Mouse (Mus musculus) right cerebral cortex, adult 2 months (tissue): ENCODE results near the gene Gm37240.

ENCODE experiments used
- DNase-seq, 2 experiments: peaks; one replicate each; pipeline ENCODE4 v3.0.0; 2021 to 2022; ENCODE audit warnings: low spot score in 2 of 2

The Gm37240 gene

DNA sequence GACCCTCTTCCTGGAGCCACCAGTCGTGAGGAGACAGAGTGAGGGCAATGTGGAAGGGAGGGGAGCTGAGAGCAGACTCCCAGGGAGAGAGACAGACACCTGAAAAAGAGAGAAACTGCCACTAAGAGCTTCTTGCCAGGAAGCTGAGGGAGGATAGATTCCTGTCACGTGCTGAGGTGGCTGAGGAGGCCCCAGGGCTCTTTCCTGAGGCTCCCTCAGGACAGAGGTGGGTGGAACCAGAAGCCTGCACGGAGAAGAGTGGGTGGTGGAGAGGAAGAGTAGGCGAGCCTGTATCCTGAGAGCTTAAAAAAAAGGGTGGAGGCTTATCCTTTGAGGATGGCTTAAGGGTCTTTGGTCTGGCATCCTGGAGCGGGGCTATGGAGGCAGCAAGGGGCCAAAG, 699.0 kb downstream of the Gm37240 start:
- DNase-seq, result peak; percentile 48 to 60

DNA sequence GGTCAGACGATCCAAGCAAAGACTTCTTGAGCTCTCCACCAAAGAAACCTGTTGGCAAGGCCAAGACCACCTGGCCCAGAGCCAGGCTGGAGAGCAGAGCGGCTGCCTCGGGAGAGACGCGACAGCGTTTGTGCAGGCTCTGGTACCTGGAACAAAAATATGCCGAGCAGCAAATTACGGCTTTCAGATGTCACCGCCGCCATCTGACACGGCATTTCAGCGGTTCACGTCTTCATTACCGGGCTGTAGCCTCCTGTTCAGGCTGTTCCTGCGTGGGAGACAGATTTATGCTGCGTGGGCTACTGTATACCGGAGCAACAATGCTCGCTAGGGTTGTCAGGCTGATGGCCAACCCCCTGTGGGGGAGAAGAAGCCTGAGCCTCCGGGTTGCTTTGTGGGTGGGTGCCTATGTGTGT, 700.6 kb downstream of the Gm37240 start:
- DNase-seq, result peak; percentile 70 to 76

DNA sequence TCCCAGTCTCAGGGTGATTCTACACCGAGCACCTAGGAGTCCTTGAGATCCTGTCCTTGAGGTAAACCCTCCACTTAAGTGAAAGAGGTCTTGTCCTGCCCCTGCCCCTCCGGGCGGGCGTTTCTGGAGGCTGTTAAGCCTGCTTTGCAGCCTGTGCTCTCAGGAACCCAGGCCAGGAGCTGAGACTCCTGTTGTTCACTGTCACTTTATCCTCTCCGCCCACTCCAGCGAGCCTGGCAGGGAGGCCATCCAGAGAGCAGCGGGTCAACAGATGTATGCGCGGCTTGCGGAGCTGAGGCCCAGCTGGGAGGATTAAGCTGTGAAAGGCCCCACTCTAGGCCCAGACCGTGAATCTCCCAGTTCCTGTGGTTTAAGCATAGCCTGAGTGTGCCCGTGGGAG, 701.5 kb downstream of the Gm37240 start:
- peak in 1 of 2 experiments; percentile 14 for DNase-seq

DNA sequence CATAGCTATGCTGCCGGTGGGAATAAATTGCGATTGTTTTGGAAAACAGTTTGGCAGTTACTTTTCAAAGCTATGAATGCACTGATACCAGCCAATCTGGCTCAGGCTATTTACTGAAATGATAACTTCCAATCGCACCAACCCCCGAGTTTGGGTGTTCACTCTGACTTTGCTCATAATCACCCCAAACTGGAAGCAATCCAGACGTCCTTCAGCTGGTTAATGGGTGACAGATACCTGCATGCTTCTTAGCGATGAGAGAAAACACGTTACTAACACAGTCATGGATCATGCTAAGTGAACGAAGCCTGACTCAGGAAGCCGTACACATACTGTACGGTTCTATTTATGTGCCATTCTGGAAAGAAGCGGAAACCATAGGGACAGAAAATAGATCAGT, 702.4 kb downstream of the Gm37240 start:
- peak in 1 of 2 experiments; percentile 22 for DNase-seq

DNA sequence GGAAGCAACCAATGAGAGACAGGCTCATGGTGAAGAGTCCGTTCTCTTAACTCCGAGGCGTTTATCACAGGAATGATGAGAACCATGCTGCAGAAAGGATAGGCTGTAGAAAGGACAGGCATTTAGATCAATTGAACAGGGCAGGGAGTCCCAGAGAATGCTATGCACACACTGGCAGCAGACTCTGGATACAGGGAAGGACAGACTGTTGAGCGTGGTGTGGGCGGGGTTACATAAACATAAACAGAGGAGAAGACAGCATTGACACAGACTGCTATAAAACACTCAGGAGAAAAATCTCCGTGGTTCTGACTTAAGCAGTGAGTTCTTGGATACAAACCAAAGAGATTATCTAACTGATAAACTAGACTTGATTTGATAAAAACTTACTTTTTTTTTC, 703.2 kb downstream of the Gm37240 start:
- peak; percentile 37 to 40 for DNase-seq

DNA sequence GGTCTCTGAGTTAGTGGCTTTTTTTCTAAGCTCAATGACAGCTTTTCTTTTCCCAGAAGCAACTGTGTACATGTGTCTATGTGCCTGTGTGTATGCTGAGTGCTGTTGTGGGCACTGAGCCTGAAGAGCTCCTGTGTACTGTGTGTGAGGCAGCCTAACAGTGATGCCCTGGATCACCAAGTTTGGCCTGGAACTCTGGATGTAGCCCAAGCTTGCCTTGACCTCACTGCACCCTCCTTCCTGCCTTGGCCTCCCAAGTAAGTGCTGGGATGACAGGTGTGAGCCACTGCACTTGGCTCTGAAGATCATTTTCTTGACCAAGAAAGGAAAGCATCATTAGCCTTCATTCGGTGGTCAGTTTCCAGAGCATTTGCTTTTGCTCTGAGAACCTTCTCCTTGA, 710.6 kb downstream of the Gm37240 start:
- DNase-seq, result no peak

DNA sequence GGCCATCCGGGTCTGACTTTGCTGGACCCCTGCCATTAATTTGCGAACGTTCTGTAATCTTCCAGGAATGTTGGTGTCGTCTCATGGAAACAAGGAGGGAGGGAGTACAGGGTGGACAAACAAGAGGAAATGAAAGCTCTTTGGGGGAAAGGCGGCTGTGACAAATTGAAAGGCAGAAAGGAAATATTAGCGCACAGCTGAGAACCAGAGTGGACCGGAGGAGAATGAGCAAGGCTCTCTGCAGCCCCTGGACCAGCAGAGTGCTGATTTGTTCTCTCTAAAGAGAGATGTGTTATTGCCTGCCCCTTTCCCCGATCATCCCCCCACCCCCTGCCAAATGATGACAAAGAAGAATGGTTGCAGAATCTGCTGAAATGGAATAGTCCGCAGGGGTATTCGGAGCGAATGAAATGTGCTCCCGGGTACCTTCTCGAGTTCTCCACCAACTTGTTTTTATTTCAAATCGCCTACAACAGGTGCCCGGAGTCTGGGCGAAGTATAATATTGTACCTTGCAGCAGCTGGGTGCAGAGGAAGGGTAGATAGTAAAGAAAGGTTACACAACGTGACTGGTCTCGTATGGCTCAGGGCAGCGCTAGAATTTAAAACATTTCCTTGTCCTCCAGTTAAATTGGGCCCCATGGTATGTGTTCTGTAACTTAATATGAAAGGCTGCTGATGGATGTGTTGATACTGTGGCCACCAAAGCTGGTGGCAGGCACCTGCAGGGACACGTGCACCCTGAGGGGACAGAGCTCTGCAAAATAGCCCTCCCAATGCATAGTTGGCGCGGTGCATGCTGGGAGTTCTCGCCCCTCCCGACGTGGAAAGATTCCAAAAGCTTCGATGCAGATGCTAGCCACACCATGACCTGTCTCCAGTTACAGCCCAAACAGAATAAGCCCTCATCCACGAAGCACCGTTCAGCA, 712.5 kb downstream of the Gm37240 start:
- no peak for DNase-seq

DNA sequence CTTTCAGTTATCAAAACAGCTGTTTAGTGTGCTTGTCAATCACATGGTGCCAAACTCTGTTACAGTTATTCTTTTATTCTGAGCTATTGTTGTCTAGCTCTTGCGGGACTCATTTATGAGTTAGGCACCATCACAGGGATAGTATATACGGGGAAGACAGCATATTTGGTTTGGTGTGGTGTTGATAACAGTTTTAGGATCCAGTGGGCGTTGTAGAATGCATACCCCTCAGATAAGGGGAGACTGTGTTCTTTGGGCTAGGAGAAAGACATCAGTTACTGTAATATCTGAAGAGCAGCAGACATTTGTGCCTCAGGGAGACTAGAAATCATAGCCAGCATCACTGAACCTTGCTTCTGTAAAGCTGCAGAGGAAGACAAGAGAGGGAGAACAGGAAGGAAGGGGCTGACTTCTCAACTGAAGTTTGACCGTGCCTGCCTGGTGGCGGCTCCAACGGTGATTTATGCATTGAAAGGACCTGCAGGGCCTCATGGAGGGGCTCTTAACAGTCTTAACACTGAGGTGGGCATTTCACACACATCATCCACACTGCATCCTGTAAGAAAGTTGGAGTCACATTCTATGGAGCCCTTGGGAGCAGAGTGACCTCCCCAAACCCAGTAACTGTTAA, 713.8 kb downstream of the Gm37240 start:
- no peak for DNase-seq

DNA sequence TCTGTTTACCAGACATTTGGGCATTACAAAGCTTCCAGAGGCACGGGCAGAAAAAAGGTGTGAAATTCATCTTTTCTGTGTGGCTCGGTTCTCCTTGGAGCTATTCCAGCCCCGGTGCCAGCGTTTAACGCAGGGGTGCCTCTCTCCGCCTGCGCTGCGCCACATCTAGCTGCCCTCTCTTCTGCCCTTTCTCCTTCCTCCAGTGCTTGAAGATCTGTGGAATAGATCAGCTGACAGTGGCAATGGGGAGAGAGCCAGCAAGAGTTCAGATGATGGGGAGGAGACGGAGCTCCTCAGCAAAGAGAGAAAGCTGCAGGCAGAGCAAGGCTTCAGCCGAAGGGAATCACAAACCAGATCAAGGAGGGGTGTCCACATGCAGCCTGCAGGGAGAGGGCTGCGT, 714.8 kb downstream of the Gm37240 start:
- DNase-seq, result peak in 1 of 2 experiments; percentile 18

DNA sequence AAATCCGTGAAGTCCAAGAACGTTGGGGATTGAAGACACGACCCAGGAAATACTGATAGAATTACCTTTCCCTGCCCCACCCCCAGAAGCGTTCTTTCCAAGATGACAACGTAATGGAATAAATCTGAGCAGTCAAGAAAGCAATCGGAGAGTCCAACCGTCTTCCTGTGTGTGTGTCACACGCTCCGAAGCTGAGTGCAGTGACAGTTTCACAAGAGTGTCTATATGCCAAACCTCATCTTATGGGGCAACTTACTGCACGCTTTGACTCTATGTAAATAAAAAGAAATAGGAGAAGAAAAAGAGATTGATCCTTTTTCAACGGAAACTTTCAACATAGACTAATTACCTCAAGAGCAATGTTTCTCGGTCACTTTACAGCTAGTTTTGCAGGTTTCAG, 715.2 kb downstream of the Gm37240 start:
- DNase-seq, result no peak

DNA sequence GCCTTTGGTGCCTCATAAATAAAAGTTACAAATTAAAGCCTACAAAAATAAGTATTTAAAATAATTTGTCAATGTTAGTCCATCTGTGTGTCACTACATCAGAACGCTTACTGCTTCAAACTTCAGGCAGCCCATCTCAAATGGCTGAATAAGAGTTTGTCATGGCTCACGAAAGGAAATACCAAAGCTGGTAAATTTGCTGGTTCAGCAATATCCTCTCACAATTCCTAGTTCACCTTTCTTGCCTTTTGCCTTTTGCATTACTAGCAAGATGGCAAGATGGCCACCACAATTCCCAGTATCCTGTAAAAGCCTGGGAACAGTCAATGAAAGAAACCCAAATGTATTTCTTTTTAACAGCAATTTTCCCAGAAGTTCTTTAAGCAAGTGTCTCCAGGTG, 718.5 kb downstream of the Gm37240 start:
- DNase-seq, result no peak

DNA sequence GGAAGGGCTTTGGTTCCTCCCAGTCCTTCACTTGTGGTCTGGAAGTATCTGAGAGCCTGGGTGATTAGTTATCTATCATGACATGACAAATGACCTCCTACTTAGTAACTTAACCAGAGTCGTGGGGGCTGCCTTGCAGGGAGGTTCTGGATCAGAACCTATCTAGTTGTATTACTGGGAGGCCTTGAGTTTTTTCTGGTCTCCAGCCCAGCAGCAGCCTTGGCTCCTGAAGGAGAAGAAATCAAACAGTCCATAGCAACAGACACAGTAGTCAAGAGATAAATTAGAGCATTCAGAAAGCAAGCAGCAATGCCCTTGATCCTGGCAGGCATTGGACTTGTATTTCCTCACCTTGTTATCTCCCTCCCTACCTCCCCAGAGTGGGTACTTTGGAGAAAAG, 722.4 kb downstream of the Gm37240 start:
- no peak for DNase-seq

DNA sequence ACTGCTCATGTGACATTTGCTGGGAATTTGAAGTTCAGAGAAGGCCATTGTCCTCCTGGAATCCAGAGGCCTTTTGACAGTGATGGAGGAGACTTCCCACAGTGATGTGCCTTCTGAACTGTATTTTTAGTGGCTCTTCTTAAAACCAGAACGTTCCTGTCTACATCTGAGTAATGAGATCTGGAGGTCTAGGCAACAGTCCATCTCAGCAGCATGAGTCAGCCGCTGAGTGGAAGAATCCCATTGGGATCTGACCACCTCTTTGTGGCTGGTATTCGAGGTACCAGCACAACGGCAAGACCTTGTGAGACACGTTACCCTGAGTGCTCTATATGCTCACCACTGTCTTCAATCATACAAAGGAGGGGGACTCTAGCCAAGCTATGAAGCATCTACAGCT, 723.9 kb downstream of the Gm37240 start:
- DNase-seq, result no peak

DNA sequence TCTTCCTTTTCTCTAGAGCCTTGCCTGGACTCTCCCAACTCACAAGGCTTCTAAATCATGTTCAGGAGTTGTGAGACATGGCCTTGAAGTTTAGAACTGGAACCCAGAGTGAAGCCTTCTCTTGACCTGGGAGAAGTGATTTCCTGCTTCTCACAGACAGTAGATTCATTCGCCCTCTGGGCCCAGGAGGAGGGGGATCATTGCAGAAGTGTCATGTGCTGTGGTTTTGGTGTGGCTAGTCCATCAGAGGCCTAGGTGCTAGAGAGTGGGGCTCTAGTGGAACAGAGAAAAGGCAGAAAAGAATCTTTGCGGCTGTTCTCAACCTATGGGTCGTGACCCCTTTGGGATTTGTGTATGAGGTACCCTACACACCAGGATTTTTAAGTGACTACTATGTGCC, 724.9 kb downstream of the Gm37240 start:
- no peak for DNase-seq

DNA sequence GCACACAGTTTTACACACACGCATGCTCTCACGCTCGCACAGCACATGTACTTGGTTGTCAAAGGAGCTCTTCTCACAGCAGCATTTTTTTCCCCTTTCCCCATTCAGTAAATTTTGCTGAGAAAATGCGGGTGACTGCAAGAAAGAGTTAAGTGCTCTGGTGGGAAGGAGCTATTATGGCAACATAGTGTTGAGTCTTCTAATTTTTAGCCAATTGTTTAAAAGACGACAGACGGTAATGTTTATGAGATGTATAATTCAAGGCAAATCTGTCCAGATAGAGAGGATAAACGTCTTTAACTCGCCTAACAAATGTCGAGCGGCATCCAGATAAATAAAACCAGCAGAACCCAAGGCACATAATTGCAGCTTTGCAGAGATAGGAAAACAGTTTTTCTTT, 726.5 kb downstream of the Gm37240 start:
- no peak for DNase-seq

DNA sequence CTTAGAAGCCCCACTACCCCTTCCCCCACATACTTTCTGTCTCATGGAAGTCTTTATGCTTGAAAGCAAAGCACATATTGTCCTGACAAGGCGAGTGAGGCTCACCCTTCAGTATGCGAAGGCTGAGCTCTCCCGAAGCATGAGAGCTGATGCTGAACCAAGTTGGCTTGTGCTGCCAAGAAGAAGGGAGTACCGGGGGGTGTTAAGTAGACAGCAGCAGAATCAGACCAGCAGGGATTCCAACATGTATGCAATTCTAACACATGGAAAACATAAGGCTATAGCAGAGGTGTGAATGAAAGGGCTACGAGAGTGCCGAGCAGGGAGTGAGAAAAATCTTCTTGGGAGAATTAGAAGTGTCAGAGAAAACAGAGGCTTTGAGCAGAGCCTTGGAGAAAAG, 727.7 kb downstream of the Gm37240 start:
- DNase-seq, result no peak

DNA sequence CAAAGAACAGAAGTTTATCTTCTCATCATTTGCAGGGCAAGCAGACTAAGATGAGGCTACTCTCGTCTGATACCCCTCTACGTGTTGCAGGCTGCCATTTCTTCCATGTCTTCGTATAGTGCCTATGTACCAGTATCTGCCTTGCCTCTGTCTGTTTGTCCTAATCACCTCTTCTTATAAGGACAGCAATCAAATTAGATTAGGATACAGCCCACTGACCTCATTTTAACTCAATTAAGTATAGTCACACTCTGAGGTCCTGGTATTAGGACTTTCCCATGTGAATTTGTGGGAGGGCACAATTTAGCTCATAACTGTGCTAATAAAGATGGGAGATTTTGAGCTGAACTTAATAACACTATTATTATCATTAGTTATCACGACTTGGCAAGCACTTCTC, 738.5 kb downstream of the Gm37240 start:
- DNase-seq, result no peak

DNA sequence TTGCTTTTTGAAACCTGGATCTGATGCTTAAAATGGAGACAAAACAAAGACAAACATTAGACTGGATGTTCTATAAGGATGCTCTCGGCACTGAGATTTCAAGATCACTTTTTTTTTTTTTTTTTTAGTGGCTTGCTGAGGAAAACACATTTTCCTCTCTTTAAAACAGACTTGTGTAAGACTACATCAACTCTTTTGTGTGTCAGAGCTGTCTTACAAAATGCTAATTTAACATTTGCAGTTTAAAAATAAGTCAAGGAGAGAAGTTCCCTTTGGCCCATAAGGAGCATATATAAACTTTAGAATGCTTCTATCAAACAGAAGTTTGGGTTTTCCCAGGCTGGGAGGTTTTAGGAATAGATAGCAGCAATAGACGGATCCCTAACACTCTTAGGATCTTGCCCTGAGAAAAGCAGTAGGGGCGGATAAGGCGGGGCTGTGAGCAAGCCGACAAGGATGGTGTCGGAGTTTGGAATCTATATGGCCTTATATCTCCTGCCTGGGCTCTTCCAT, 739.2 kb downstream of the Gm37240 start:
- no peak for DNase-seq

DNA sequence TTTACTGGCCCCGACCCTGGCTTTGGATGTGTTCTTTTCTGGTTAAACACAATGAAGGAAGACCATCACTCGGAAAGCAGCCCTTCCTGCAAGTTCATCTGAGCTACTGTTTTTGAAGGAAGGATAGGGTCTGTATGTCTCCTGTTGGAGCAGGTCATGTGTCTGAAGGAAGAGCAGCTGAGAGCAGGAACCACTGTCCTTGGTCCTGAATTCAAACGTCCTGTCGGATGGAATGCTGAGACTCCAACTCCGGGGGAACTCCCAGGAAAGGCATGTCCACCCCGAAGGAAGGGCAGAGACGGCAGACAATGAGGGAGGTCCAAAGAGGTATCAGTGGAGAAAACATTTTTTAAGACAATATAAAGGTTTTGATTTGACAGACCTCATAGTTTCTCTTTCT, 741.8 kb downstream of the Gm37240 start:
- no peak for DNase-seq

DNA sequence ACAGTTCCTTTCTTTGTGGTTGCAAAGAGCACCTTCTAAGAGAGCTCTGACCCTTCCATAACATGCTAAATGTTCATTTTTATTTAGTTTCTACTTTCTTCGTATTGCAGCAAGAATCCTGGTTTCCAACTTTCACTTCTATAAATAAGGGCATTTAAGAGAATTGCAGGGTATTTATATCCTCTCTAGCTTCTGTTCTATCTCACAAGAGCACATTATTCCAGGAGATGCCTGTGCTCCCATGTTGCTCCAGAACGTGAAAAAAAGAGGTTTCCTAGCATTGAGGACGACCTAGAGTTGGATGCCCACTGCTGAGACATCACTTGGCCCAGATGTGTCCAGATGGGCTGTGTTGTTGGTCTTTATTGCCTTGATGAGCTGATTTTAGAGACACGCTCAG, 742.2 kb downstream of the Gm37240 start:
- DNase-seq, result peak in 1 of 2 experiments; percentile 34

DNA sequence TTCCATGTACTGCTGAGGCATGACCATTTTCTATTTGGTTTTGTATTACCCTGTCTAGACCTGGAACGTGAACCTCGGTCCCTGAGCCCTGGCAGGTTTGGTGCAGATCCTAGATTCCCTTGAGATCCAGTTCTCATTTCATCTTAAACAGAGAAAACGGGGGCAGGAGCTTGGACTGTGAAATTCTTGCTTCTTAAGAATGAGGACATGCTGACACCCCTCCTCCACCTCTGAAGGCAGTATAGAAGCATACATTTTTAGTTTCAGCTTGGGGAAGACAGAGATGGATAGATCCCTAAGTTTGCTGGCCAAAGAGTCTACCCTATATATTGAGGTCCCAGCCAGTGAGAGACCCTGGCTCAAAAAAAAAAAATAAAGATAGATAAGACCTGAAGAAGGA, 742.9 kb downstream of the Gm37240 start:
- DNase-seq, result peak in 1 of 2 experiments; percentile 36

DNA sequence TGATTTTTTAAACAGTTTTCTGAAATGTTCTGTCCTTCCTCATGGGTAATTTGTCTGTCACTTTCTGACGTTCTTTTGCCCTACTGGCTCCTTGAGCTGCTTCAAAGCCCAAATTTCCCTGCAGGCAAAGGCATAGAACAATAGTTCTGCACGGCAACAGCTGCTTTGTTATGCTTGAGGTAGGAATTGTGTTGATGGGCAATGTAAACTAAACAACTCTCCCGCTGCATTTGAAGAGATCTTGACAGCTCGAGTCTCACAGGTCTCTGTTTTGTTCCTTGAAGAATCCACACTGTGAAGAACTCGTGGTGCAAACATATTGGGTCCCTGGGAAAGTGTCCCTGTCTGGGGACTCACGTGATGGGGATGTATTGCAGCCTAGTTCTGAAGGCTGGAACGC, 746.8 kb downstream of the Gm37240 start:
- no peak for DNase-seq

DNA sequence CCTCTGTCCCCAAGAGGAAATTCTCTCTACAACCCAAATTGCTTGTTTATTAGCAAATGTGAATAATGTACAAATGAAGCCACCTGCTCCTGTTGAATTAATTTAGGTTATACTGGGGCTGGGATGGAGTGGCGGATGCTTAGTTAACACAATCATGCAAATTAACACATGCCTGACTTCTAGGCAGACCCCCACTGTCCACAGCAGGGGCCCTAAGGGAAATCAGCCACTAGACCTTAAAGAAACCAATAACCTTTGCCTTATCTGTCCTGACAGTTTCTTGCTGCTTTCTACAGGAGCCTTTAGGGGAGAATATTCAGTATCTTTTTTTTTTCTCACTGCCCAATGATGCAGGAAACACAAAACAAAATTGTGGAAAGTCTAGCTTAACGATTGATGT, 748.9 kb downstream of the Gm37240 start:
- no peak for DNase-seq
